Mouse (Mus musculus) lung, postnatal 0 days (tissue): ENCODE measurements at regions not wholly inside any gene's neighbourhood (a gene's known extent, or its start where the extent isn't known, plus 50 kb on each side); places are given as distances from the start of the nearest gene placed in this dataset.

Experiments used
- CTCF ChIP-seq: IDR thresholded peaks from 2 replicates; pipeline ENCODE4 v1.5.1; 2016; ENCODE audit warnings: antibody characterized with exemption, mild to moderate bottlenecking
- EP300 ChIP-seq: IDR thresholded peaks from 2 replicates; pipeline ENCODE4 v1.6.1; 2016; ENCODE audit warnings: antibody characterized with exemption, mild to moderate bottlenecking, control low read depth

GRCm38 (mm10) chr12:54400084-54400483, 196.4 kb upstream of the Egln3 start:
- no peak for TF ChIP-seq CTCF
- no peak for TF ChIP-seq EP300
